Mouse (Mus musculus) frontal cortex, postnatal 10 days (tissue): ENCODE measurements around the gene Zfp942.
A peak's percentile ranks its signal among the peaks of the same experiment; 100 is the strongest.

Experiments used
- DNase-seq, 2 experiments: peaks; one replicate each; pipeline ENCODE4 v3.0.0; 2022; ENCODE audit warnings: low spot score in 2 of 2, mixed read lengths in 1 of 2

Zfp942 gene

GRCm38 (mm10) chr17:21962107-21962907 lies at the start of gene Zfp942, which contains the start of gene Zfp943:
TSS of gene Zfp942 (minus strand) at chr17:21962464.
TSS of gene Zfp943 (plus strand) at chr17:21962552.
- peak; percentile 42 to 74 for DNase-seq

GRCm38 (mm10) chr17:21963302-21963701 lies 1.0 kb upstream of the Zfp942 start:
- no peak for DNase-seq

GRCm38 (mm10) chr17:21909456-21910052 lies 52.7 kb downstream of the Zfp942 start, which contains the start of gene Zfp995:
TSS of gene Zfp995 (minus strand) at chr17:21909926.
- DNase-seq, result peak; percentile 28 to 60

- DNase-seq, result no peak
Observed at GRCm38 (mm10) chr17:21909039-21909438, 53.2 kb downstream of the Zfp942 start.
